Mouse (Mus musculus) spleen, adult 2 months (tissue): ENCODE measurements around the gene Hs3st5. TPM values are rescaled to one million over a fixed set of nuclear protein-coding genes. Genes with fewer than 3 reads are reported as not detected.
"Not testable (repeated sequence)": the region's sequence is repeated elsewhere in the genome, so short reads cannot be mapped to it uniquely, and the experiment has no call there.

Experiments
- DNase-seq, 2 experiments: peaks; one replicate each; pipeline versions ENCODE4 v3.0.0 to v3.0.0-alpha.2; 2012 to 2021; ENCODE audit warnings: low spot score in 2 of 2, low read depth in 1 of 2
- H3K27ac ChIP-seq: fragments of 200-500 bp; 2 replicates; pipeline ENCODE4 v1.5.1; 2012; ENCODE audit warnings: low read length, inconsistent platforms; ENCODE audit not compliant: insufficient read depth
- H3K27me3 ChIP-seq: fragments of 200-500 bp; 2 replicates; pipeline ENCODE4 v1.6.1; 2012; ENCODE audit warnings: mild to moderate bottlenecking, moderate library complexity, low read length, inconsistent platforms; ENCODE audit not compliant: control insufficient read depth, insufficient read depth
- H3K36me3 ChIP-seq: fragments of 200-500 bp; 2 replicates; pipeline ENCODE4 v1.6.1; 2012; ENCODE audit warnings: mild to moderate bottlenecking, low read length, inconsistent platforms; ENCODE audit not compliant: control insufficient read depth, insufficient read depth
- H3K4me1 ChIP-seq: fragments of 200-500 bp; 2 replicates; pipeline ENCODE4 v1.6.1; 2011; ENCODE audit warnings: inconsistent platforms; ENCODE audit not compliant: control insufficient read depth, insufficient read depth, insufficient read length
- H3K4me3 ChIP-seq: fragments of 200-500 bp; 2 replicates; pipeline ENCODE4 v1.5.1; 2011; ENCODE audit warnings: mild to moderate bottlenecking, inconsistent platforms; ENCODE audit not compliant: insufficient read depth, insufficient read length; ENCODE audit errors: extremely low read depth
- CTCF ChIP-seq: fragments of 200-500 bp; IDR thresholded peaks from 2 replicates; pipeline ENCODE4 v1.5.1; 2011; ENCODE audit warnings: mild to moderate bottlenecking, inconsistent platforms; ENCODE audit not compliant: insufficient read depth, insufficient read length, insufficient replicate concordance; ENCODE audit errors: extremely low read depth
- POLR2A ChIP-seq: fragments of 200-500 bp; IDR thresholded peaks from 2 replicates; pipeline ENCODE4 v1.6.1; 2011; ENCODE audit warnings: low read depth, low read length, inconsistent platforms
- WGBS: fragments of 180-500 bp; shearing (Covaris S2); methylation state at CpG from one replicate; pipeline ENCODE4 v1.1.7; 2018; 5-methylcytosine and 5-hydroxymethylcytosine counted together
- polyA plus RNA-seq: library from polyadenylated mRNA; depleted of rRNA; stranded (reverse); fragments of >200 nt; gene quantifications from 2 replicates; pipeline ENCODE4 v1.2.3, GENCODE M21; 2012

Gene Hs3st5
- polyA plus RNA-seq, 1 experiment = not detected

- H3K27me3 ChIP-seq = no peaks in the 10 kb centered on the region
Observed at GRCm38 (mm10) chr10:36557673-36558072, 51.1 kb downstream of the Hs3st5 start.

GRCm38 (mm10) chr10:36558736-36559135 lies 52.1 kb downstream of the Hs3st5 start:
- Histone ChIP-seq H3K4me3 (no peak overlapping the region), H3K4me1 (no peaks in the 10 kb centered on the region), H3K36me3 (no peaks in the 10 kb centered on the region), H3K27ac (no peak overlapping the region), H3K27me3 (no peaks in the 10 kb centered on the region)
- no peak for DNase-seq
- TF ChIP-seq POLR2A (no peak), CTCF (no peak)
- 89% methylated on average over 5 of the region's 5 CpGs for WGBS

More at GRCm38 (mm10) chr10:36557673-36558072, 51.1 kb downstream of the Hs3st5 start:
- Histone ChIP-seq H3K4me1 (no peaks in the 10 kb centered on the region), H3K27ac (no peak overlapping the region), H3K36me3 (no peaks in the 10 kb centered on the region), H3K4me3 (no peak overlapping the region)
- no peak for TF ChIP-seq POLR2A
- TF ChIP-seq CTCF = no peak
- WGBS = 86% methylated on average over 6 of the region's 6 CpGs
- no peak for DNase-seq

- Histone ChIP-seq H3K4me3 (no peak overlapping the region), H3K36me3 (no peaks in the 10 kb centered on the region), H3K27me3 (no peaks in the 10 kb centered on the region), H3K27ac (no peak overlapping the region), H3K4me1 (no peaks in the 10 kb centered on the region)
- TF ChIP-seq POLR2A (no peak), CTCF (no peak)
- DNase-seq = no peak
- 20% methylated on average over 2 of the region's 2 CpGs for WGBS
Observed at GRCm38 (mm10) chr10:36567258-36567657, 60.6 kb downstream of the Hs3st5 start.

GRCm38 (mm10) chr10:36572540-36572939 lies 65.9 kb downstream of the Hs3st5 start:
- 76% methylated on average over 3 of the region's 3 CpGs for WGBS
- H3K27ac ChIP-seq = no peak overlapping the region
- no peaks in the 10 kb centered on the region for H3K4me1 ChIP-seq
- TF ChIP-seq POLR2A (no peak), CTCF (no peak)
- H3K4me3 ChIP-seq = no peak overlapping the region
- no peak for DNase-seq
- no peaks in the 10 kb centered on the region for H3K36me3 ChIP-seq
- H3K27me3 ChIP-seq = no peaks in the 10 kb centered on the region

DNA sequence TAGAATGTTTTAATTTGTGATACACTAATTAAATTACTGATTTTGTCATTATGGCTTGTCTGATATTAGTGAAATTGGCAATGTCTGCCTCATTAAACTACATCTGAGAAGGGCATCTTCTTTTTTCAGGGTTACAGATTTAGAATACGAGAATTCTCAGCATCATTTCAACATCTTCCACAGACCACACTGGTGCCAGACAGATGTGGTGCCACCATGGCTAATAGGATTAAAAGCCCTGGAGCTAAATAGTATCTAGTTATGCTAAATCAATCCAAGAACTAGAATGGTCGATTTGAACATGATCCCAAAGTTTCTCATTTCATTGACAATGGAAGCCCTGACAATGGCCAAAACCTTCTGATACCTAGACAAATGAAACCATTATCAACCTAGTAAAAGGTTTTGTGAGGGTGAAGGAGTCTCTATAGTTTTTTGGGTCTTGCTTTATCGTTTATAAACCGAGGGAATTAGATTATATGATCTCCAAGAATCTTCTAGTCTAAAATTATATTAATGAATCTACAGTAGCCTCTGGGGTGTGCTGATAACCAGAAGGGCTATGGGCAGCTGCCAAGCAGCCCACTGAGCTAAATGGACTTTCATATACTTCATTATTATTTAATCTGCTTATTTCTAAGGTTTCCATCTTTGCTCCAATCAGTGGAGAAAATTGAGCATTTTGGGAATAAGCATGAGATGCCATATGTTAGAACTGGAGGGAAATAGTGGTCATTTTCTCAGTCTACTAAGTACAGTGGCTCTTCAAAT lies 71.9 kb downstream of the Hs3st5 start:
- H3K36me3 ChIP-seq = no peaks in the 10 kb centered on the region

DNA sequence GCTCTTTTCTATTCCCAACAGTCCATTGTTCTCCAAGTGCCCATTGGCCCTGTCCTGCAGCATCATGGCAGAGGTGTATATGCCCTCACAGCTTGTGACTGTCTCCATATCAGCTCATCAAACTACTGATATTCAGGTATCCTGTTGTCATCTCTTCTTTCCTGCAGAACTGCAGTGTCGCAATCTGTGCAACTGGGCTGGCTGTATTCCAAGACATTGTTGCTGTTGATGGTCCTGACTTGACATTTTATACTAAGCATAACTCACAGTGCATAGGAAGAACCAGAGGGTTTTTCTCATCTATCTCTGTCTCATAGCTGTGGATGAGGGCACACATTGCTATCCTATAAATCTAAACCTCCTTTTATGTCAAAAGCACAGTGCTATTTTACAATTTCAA lies 103.8 kb downstream of the Hs3st5 start:
- WGBS = 77% methylated on average over 1 of the region's 1 CpGs
- Histone ChIP-seq H3K27ac (no peak overlapping the region), H3K4me3 (no peak overlapping the region), H3K27me3 (no peaks in the 10 kb centered on the region), H3K36me3 (no peaks in the 10 kb centered on the region), H3K4me1 (no peaks in the 10 kb centered on the region)
- no peak for TF ChIP-seq CTCF
- TF ChIP-seq POLR2A = no peak
- DNase-seq = no peak

More for the DNA sequence above, 71.9 kb downstream of the Hs3st5 start:
- H3K4me3 ChIP-seq = no peak overlapping the region
- TF ChIP-seq CTCF = no peak
- no peaks in the 10 kb centered on the region for H3K4me1 ChIP-seq
- DNase-seq = no peak
- no peaks in the 10 kb centered on the region for H3K27me3 ChIP-seq
- no peak overlapping the region for H3K27ac ChIP-seq
- 75% methylated on average over 4 of the region's 4 CpGs for WGBS

- not testable (repeated sequence) for H3K4me1 ChIP-seq, H3K27ac ChIP-seq, DNase-seq, H3K4me3 ChIP-seq, H3K27me3 ChIP-seq, H3K36me3 ChIP-seq
- WGBS = 80% methylated on average over 1 of the region's 1 CpGs
Observed at GRCm38 (mm10) chr10:36611415-36611814, 104.8 kb downstream of the Hs3st5 start.
